Mouse (Mus musculus) myocyte (in vitro differentiated cells): Measurements from ENCODE around the gene Lrrc4.

Experiments used
- POLR2A ChIP-seq: IDR thresholded peaks from one replicate; pipeline ENCODE4 v1.6.1; 2011; ENCODE audit warnings: low read depth, mild to moderate bottlenecking, control low read depth, moderate library complexity; ENCODE audit not compliant: insufficient read length
- TCF12 ChIP-seq: IDR thresholded peaks from one replicate; pipeline ENCODE4 v1.6.1; 2011; ENCODE audit warnings: mild to moderate bottlenecking, control low read depth; ENCODE audit not compliant: poor library complexity, insufficient read depth, severe bottlenecking
- TCF3 ChIP-seq: IDR thresholded peaks from one replicate; pipeline ENCODE4 v1.6.1; 2011; ENCODE audit warnings: low read depth, control low read depth; ENCODE audit not compliant: insufficient read length
- USF1 ChIP-seq: IDR thresholded peaks from one replicate; pipeline ENCODE4 v1.6.1; 2011; ENCODE audit warnings: low read depth, mild to moderate bottlenecking, control low read depth, moderate library complexity

DNA sequence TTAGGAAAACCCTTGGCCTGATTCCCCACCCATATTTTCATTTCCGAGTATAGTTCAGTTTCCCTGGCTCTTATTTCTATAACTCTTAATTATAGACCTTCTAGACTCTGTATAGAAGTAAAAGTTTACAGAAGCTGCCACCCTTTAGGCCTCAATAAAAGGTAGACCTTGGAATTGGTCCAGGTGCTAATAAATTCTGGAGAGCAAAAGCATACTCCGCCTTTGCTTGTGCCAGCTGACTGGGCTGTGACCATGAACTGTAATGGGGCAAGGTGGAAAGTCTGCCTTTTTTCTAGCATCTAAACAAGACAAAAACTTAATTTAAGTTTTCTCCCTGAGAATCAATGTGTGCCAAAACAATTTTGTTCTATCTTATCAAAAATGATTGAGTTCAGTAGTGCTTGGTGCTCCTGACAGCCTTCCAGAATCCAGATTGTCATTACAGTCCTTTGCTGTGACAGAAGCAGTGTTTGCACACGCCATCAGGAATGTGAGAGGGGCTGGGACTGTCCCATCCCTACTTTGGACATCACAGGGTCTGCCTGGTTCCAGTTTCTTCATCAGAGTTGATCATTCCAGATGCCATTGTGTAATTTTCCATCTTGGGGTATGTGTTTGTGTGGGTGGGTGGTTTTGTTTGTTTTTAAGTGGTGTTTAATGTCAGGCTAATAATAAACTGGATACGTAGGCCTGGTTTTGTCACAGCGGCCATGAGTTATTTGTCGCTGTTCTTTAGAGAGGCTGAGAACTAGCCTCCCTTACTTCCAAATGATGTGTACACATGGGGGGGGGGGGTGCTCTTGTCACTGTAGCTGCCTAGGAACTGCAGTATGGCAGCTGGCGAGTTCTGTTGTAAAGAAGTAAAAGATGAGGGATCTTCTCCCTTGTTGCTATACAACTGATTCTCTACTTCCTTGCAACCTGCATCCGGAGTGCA is 149.8 kb downstream of the Lrrc4 start:
- no peak for TF ChIP-seq TCF12
- no peak for TF ChIP-seq POLR2A
- TF ChIP-seq USF1 = no peak
- TF ChIP-seq TCF3 = no peak
